Mouse (Mus musculus): Measurements from ENCODE around the gene Psmd12.

Psmd12 gene

DNA sequence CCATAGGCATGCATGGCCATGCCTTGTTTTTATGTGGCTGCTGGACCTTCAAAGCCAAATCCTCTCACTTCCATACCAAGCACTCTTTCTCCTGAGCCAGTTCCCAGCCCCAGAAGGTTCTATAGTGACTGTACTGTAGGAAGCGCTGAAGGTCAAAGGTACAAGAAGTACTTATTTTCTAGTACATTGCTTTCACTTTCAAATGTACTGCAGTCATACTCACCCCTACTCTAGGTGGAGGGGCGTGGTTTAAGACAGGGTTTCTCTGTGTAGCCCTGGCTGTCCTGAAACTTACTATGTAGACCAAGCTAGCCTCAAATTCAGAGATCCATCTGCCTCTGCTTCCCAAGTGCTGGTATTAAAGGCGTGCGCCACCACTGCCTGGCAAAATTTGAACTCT lies 59.7 kb downstream of the Psmd12 start:
- in situ Hi-C loops (cut with MboI; ENCODE audit: low pct_unique_long_range_greater_than_20kb in 1 of 2, low sequenced_read_pairs in 2 of 2, unreplicated experiment in 1 of 2) = no loop called here

GRCm38 (mm10) chr11:107540339-107540738 lies 61.1 kb downstream of the Psmd12 start:
- in situ Hi-C loops (cut with MboI; ENCODE audit: low pct_unique_long_range_greater_than_20kb in 1 of 2, low sequenced_read_pairs in 2 of 2, unreplicated experiment in 1 of 2) = no loop called here

DNA sequence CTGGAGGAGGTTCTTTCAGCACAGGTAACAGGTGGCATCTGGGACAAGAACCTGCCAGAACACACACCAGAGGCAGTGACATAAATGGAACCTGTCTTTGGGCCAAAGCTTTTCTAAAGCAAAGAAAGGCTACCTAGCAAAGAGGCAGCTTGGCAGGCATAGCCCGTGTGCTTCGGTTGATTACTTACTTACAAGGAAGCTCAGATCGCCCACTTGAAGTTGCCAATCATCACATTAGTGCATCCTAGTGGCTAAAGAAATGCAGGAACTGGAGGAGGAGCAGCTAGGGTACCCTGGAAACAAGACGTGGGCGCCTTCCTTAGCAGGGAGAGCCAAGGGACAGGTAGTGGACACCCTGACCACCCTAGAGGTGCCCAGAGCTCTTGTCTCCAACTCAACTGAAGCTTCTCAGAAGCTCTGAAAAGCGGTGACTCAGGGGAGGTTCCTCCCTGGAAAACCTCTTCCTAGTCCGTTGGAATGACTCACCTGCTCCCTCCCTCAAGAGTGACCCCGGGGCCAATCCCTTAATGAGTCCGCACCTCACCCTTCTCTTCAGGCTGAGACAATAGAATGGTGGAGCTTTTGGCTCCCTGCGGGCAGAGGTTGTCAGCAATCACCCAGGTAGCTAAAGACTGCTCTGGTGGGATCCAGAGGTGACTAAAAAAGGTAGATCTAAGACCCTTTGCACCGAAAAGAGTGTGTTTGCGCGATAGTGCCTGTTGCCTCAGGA lies 66.6 kb downstream of the Psmd12 start:
- in situ Hi-C loops (cut with MboI; ENCODE audit: low pct_unique_long_range_greater_than_20kb in 1 of 2, low sequenced_read_pairs in 2 of 2, unreplicated experiment in 1 of 2) = no loop called here

- in situ Hi-C loops (cut with MboI; ENCODE audit: low pct_unique_long_range_greater_than_20kb in 1 of 2, low sequenced_read_pairs in 2 of 2, unreplicated experiment in 1 of 2) = no loop called here
These were observed 67.5 kb downstream of the Psmd12 start for GRCm38 (mm10) chr11:107546667-107547301.

- in situ Hi-C loops (cut with MboI; ENCODE audit: low pct_unique_long_range_greater_than_20kb in 1 of 2, low sequenced_read_pairs in 2 of 2, unreplicated experiment in 1 of 2) = no loop called here
These were observed 68.3 kb downstream of the Psmd12 start, which contains the start of gene Helz for GRCm38 (mm10) chr11:107547351-107548203. TSS of gene Helz (plus strand) at chr11:107547930.

DNA sequence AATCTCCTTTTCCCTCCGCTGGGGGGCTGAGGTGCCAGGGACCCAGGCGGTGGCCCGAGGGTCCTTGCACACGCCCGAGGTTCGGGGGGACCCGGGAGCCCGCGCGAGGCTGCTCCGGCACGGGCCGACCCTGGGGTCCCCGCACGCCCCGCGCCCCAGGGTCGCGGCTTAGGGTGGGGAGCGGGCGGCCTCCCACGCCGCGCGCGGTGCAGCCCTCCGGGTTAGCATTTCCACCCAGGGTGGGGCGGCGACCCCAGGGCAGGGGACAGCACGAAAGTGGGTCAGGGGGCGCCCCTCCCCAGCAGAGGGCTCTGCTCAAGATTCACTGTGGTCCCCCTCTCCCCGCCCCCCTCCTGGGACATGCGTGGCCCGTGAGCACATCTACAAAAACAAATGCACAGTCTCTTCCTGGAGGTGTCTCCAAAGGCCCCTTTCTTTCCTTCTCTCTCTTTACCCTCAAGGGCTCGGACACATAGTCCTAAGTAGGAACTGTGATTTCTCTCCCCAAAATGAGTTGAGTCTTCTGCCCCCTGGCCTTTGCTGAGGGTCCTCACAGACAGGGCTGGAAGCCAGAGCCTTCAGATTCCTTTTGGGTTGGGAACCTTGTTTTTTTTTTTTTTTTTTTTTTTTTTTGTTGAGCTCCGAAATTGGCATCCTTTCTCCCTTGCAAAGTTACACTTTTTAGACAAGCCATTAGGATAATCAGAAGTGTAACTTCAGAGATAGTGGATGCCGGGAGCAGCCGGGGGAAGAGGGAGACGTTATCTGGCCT lies 69.1 kb downstream of the Psmd12 start:
- in situ Hi-C loops (cut with MboI; ENCODE audit: low pct_unique_long_range_greater_than_20kb in 1 of 2, low sequenced_read_pairs in 2 of 2, unreplicated experiment in 1 of 2) = no loop called here
